Mouse (Mus musculus) bone marrow, adult 2 months (tissue): ENCODE measurements around the gene Ppp1r10.

ENCODE experiments used
- CTCF ChIP-seq: fragments of 200-500 bp; IDR thresholded peaks from 2 replicates; pipeline ENCODE4 v1.5.1; 2011; ENCODE audit warnings: low read length, control low read depth; ENCODE audit not compliant: control insufficient read depth, insufficient read depth
- POLR2A ChIP-seq: fragments of 200-500 bp; IDR thresholded peaks from 2 replicates; pipeline ENCODE4 v1.6.1; 2011; ENCODE audit warnings: low read depth, mild to moderate bottlenecking, control low read depth, low read length, borderline replicate concordance; ENCODE audit not compliant: control insufficient read depth

- TF ChIP-seq CTCF (no peak), POLR2A (no peak)
Observed at GRCm38 (mm10) chr17:35917143-35917462, 869 bp downstream of the Ppp1r10 start.
